Mouse (Mus musculus) lung, postnatal 0 days (tissue): ENCODE measurements around the gene Vrk1. TPM values are rescaled to one million over a fixed set of nuclear protein-coding genes. Genes with fewer than 3 reads are reported as not detected.

Experiments
- ATAC-seq: fragments of 200-750 bp; cut with Nextera tagmentation; 2 replicates; pipeline ENCODE4 v1.8.0; 2017; ENCODE audit warnings: moderate library complexity
- DNase-seq: peaks from one replicate; pipeline ENCODE4 v3.0.0-alpha.2; 2016; ENCODE audit warnings: low spot score
- H3K27ac ChIP-seq: fragments of 300-500 bp; sonication (generic); 2 replicates; pipeline ENCODE4 v1.5.1; 2014; ENCODE audit warnings: antibody characterized with exemption, mild to moderate bottlenecking, low read length, mixed read lengths
- H3K27me3 ChIP-seq: fragments of 300-500 bp; sonication (generic); replicated peaks from 2 replicates; pipeline ENCODE4 v1.6.1; 2014; ENCODE audit warnings: low read length, mixed read lengths; ENCODE audit not compliant: insufficient read depth
- H3K36me3 ChIP-seq: fragments of 300-500 bp; sonication (generic); 2 replicates; pipeline ENCODE4 v1.6.1; 2014; ENCODE audit warnings: low read length, mixed read lengths; ENCODE audit not compliant: insufficient read depth
- H3K4me1 ChIP-seq: fragments of 300-500 bp; sonication (generic); 2 replicates; pipeline ENCODE4 v1.6.1; 2014; ENCODE audit warnings: antibody characterized with exemption, low read depth, low read length, mixed read lengths; ENCODE audit not compliant: insufficient read depth
- H3K4me2 ChIP-seq: fragments of 300-500 bp; sonication (generic); replicated peaks from 2 replicates; pipeline ENCODE4 v1.6.1; 2014; ENCODE audit warnings: low read depth, mild to moderate bottlenecking, low read length, moderate library complexity, mixed read lengths
- H3K4me3 ChIP-seq: fragments of 300-500 bp; sonication (generic); 2 replicates; pipeline ENCODE4 v1.5.1; 2014; ENCODE audit warnings: low read depth, low read length
- H3K9ac ChIP-seq: fragments of 300-500 bp; sonication (generic); replicated peaks from 2 replicates; pipeline ENCODE4 v1.6.1; 2014; ENCODE audit warnings: low read depth, mild to moderate bottlenecking
- H3K9me3 ChIP-seq: fragments of 300-500 bp; sonication (generic); 2 replicates; pipeline ENCODE4 v1.6.1; 2016; ENCODE audit warnings: low read length, mixed read lengths
- CTCF ChIP-seq: IDR thresholded peaks from 2 replicates; pipeline ENCODE4 v1.5.1; 2016; ENCODE audit warnings: antibody characterized with exemption, mild to moderate bottlenecking
- EP300 ChIP-seq: IDR thresholded peaks from 2 replicates; pipeline ENCODE4 v1.6.1; 2016; ENCODE audit warnings: antibody characterized with exemption, mild to moderate bottlenecking, control low read depth
- WGBS: fragments of 180-500 bp; shearing (Covaris S2); extraction: QIAGEN DNeasy Blood & Tissue Kit; methylation state at CpG from one replicate; pipeline ENCODE4 v1.1.7; 2014; 5-methylcytosine and 5-hydroxymethylcytosine counted together
- polyA plus RNA-seq: library from polyadenylated mRNA; unstranded; fragments of >200 nt; fragmentation: Nextera tagmentation; extraction: Ambion mirVana; gene quantifications from 2 replicates; pipeline ENCODE4 v1.2.1, GENCODE M21; 2015

Vrk1 gene
- polyA plus RNA-seq, 1 experiment from 2014 or later, result 23.6 TPM

DNA sequence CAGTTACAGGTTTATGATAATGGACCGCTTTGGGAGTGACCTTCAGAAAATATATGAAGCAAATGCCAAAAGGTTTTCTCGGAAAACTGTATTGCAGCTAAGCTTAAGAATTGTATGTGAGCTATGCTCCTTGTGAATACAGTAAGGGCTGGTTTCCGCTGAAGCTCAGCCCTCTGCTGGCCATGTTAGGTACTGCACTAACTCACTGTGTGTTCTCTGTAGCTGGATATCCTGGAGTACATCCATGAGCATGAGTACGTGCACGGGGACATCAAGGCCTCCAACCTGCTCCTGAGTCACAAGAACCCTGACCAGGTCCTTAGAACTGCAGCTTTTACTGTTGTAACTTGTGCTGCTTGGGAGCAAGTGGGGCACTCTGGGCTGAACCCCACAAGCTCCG is 45.8 kb downstream of the Vrk1 start:
- H3K9ac ChIP-seq, result no peak overlapping the region
- 30% methylated on average over 6 of the region's 6 CpGs for WGBS
- no peaks in the 10 kb centered on the region for H3K27me3 ChIP-seq
- TF ChIP-seq CTCF, result peak; percentile 98
- no peak for TF ChIP-seq EP300
- H3K4me3 ChIP-seq, result no peak overlapping the region
- no peaks in the 10 kb centered on the region for H3K36me3 ChIP-seq
- no peaks in the 10 kb centered on the region for H3K4me1 ChIP-seq
- no peak overlapping the region for H3K27ac ChIP-seq
- ATAC-seq (peak; percentile 85), DNase-seq (peak; percentile 76)
- H3K4me2 ChIP-seq, result no peak overlapping the region
- H3K9me3 ChIP-seq, result no peaks in the 10 kb centered on the region

- 71% methylated on average over 12 of the region's 12 CpGs for WGBS
- H3K4me3 ChIP-seq, result no peak overlapping the region
- ATAC-seq, result no peak
- H3K9ac ChIP-seq, result no peak overlapping the region
- no peaks in the 10 kb centered on the region for H3K4me1 ChIP-seq
- no peak overlapping the region for H3K4me2 ChIP-seq
- no peak overlapping the region for H3K27ac ChIP-seq
- H3K36me3 ChIP-seq, result peaks cover 10% of the 10 kb centered on the region; the same call in 1 of the 2 replicates
- TF ChIP-seq CTCF, result no peak
- no peak for TF ChIP-seq EP300
- no peak for DNase-seq
- H3K9me3 ChIP-seq, result no peaks in the 10 kb centered on the region
- H3K27me3 ChIP-seq, result no peaks in the 10 kb centered on the region
Measured at GRCm38 (mm10) chr12:106059873-106060573, 50.0 kb downstream of the Vrk1 start.

DNA sequence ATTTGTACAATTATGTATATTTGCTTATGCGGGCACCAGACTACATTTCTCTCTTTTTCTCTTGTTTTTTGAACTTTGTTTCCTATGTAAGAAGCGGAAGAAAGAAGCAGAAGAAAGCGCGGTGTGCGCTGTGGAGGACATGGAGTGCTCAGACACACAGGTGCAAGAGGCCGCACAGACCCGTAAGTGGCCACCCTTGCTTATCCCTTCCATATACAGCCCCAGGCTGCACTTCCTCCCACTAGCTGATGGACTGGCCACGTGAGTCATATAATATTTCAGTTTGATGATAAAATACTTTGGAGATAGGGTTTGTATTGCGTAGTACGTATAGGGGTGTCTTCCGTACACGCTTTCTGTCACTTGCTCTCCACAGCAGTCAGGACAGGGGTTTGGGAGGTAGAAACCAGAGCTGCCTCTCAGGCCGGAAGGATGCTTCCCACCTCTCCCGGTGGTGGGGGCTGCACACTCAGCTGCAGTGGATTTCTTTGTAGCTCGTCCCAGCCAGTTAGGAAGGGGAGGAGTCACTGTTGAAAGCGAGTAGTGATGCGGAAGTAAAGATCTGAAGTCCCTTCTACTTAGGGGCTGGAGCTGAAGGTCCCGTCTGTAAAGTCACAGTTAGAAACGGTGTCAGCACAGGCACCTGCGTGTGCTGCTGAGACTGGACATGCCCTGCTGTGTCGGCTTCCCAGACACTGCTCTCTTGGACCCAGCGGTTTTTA is 60.6 kb downstream of the Vrk1 start:
- Histone ChIP-seq H3K4me1 (no peaks in the 10 kb centered on the region), H3K4me2 (no peak overlapping the region), H3K9ac (no peak overlapping the region), H3K27me3 (no peaks in the 10 kb centered on the region), H3K9me3 (no peaks in the 10 kb centered on the region), H3K4me3 (no peak overlapping the region), H3K36me3 (0 out of 2 replicates have a peak, but pooled peaks cover 7% of the 10 kb centered on the region), H3K27ac (no peak overlapping the region)
- 87% methylated on average over 22 of the region's 22 CpGs for WGBS
- TF ChIP-seq EP300, result no peak
- ATAC-seq (no peak), DNase-seq (no peak)

- H3K27ac ChIP-seq, result no peak overlapping the region
- no peaks in the 10 kb centered on the region for H3K4me1 ChIP-seq
- 0 out of 2 replicates have a peak, but pooled peaks cover 7% of the 10 kb centered on the region for H3K36me3 ChIP-seq
- DNase-seq, result no peak
- H3K27me3 ChIP-seq, result no peaks in the 10 kb centered on the region
- no peak for TF ChIP-seq EP300
- no peak for TF ChIP-seq CTCF
- H3K4me2 ChIP-seq, result no peak overlapping the region
- 68% methylated on average over 10 of the region's 10 CpGs for WGBS
- ATAC-seq, result no peak
- H3K4me3 ChIP-seq, result no peak overlapping the region
- H3K9me3 ChIP-seq, result no peaks in the 10 kb centered on the region
- no peak overlapping the region for H3K9ac ChIP-seq
Measured at GRCm38 (mm10) chr12:106071575-106072166, 61.6 kb downstream of the Vrk1 start.

DNA sequence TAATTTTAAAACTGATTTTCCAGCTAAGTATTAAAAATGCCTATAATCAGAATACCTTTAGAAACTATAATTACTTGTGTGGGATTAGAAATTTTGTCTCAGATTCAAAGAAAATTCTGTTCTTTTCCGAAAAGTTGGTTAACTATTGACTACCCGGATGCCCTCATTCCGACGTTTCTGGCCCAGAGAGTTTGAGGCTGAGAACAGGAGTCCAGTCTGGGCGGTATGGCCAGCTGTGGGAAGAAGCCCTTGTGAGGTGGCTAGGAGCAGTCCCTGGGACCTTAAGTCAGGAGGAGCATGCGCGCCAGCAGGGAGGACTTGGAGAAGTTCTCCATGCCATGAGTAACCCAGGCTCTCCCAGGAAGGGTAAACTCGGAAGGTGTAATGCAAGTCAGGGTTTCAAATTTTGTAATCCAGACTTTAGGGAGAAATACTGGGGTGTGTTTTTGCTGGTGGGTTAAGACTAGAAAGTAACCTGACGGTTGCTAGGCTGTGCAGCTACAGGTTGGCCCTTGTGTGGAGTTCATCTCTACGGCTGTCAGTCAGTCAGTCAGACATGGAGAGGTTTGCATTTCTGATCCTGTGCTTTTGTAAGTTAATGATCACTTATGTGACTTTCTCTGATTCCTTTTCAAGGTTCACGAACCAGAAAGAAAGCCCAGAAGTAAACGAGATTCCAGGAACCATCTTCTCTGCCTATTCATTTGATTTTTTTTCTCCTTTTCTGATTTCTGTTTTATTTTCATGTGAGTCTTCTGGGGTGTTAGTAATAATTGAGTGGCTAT is 64.5 kb downstream of the Vrk1 start:
- Histone ChIP-seq H3K4me1 (no peaks in the 10 kb centered on the region), H3K36me3 (no peaks in the 10 kb centered on the region), H3K4me3 (no peak overlapping the region), H3K4me2 (no peak overlapping the region), H3K9me3 (no peaks in the 10 kb centered on the region), H3K27me3 (no peaks in the 10 kb centered on the region), H3K27ac (no peak overlapping the region), H3K9ac (no peak overlapping the region)
- ATAC-seq (no peak), DNase-seq (no peak)
- WGBS, result 87% methylated on average over 12 of the region's 12 CpGs
- no peak for TF ChIP-seq EP300
- no peak for TF ChIP-seq CTCF

DNA sequence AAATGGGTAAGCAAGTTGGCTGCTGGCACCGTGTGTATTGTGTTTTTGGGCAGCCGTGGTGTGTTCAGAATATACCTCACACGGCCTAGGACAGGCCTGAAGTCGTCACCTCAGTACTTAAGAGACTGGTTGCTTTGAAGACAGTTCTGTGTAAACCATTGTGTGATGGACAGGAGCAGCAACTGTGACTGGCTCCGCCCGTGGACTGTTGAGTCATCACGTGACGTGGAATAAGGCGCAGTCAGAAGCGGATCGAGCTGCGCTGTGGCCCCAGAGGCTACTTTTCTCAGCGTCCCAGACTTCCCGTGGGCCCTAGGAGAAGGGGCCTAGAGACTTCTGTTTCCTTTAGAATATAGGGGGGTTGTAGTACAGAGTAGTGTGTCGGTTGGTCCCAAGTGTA is 66.1 kb downstream of the Vrk1 start:
- no peak for ATAC-seq
- Histone ChIP-seq H3K27me3 (no peaks in the 10 kb centered on the region), H3K4me2 (no peak overlapping the region), H3K27ac (no peak overlapping the region), H3K36me3 (no peaks in the 10 kb centered on the region), H3K4me3 (no peak overlapping the region), H3K4me1 (no peaks in the 10 kb centered on the region), H3K9ac (no peak overlapping the region), H3K9me3 (no peaks in the 10 kb centered on the region)
- WGBS, result 90% methylated on average over 15 of the region's 15 CpGs
- DNase-seq, result no peak
- no peak for TF ChIP-seq EP300
- TF ChIP-seq CTCF, result no peak
